Mouse (Mus musculus): ENCODE measurements around the gene Cyp4v3.
"Not testable (repeated sequence)": the region's sequence is repeated elsewhere in the genome, so short reads cannot be mapped to it uniquely, and the experiment has no call there.

The Cyp4v3 gene

GRCm38 (mm10) chr8:45332685-45333409, at the start of gene Cyp4v3:
Gene Cyp4v3, minus strand, starts transcription at chr8:45333216.
- DNase-seq (ENCODE audit: low read depth, low spot score), result peak; percentile 87

GRCm38 (mm10) chr8:45381963-45382347, 48.9 kb upstream of the Cyp4v3 start, which contains the start of gene Fam149a:
Gene Fam149a, minus strand, starts transcription at chr8:45382291.
- DNase-seq (ENCODE audit: low read depth, low spot score), result no peak

- DNase-seq (ENCODE audit: low read depth, low spot score), result peak; percentile 28
Observed at GRCm38 (mm10) chr8:45381075-45381962, 48.3 kb upstream of the Cyp4v3 start.

- peak; percentile 30 for DNase-seq (ENCODE audit: low read depth, low spot score)
Observed at GRCm38 (mm10) chr8:45380598-45380997, 47.6 kb upstream of the Cyp4v3 start.

- DNase-seq (ENCODE audit: low read depth, low spot score), result no peak
Observed at GRCm38 (mm10) chr8:45374071-45374470, 41.1 kb upstream of the Cyp4v3 start.

- DNase-seq (ENCODE audit: low read depth, low spot score), result no peak
Observed at GRCm38 (mm10) chr8:45367154-45367553, 34.1 kb upstream of the Cyp4v3 start.

- DNase-seq (ENCODE audit: low read depth, low spot score), result no peak
Observed at GRCm38 (mm10) chr8:45363220-45363619, 30.2 kb upstream of the Cyp4v3 start.

- DNase-seq (ENCODE audit: low read depth, low spot score), result no peak
Observed at GRCm38 (mm10) chr8:45362323-45362722, 29.3 kb upstream of the Cyp4v3 start.

- peak; percentile 60 for DNase-seq (ENCODE audit: low read depth, low spot score)
Observed at GRCm38 (mm10) chr8:45359091-45359605, 26.1 kb upstream of the Cyp4v3 start.

- DNase-seq (ENCODE audit: low read depth, low spot score), result no peak
Observed at GRCm38 (mm10) chr8:45358132-45358918, 25.3 kb upstream of the Cyp4v3 start.

- no peak for DNase-seq (ENCODE audit: low read depth, low spot score)
Observed at GRCm38 (mm10) chr8:45355809-45356208, 22.8 kb upstream of the Cyp4v3 start.

GRCm38 (mm10) chr8:45345031-45345430, 12.0 kb upstream of the Cyp4v3 start:
- peak; percentile 93 for DNase-seq (ENCODE audit: low read depth, low spot score)

- DNase-seq (ENCODE audit: low read depth, low spot score), result no peak
Observed at GRCm38 (mm10) chr8:45344298-45344697, 11.3 kb upstream of the Cyp4v3 start.

GRCm38 (mm10) chr8:45341630-45342628, 8.9 kb upstream of the Cyp4v3 start:
- no peak for DNase-seq (ENCODE audit: low read depth, low spot score)

- no peak for DNase-seq (ENCODE audit: low read depth, low spot score)
Observed at GRCm38 (mm10) chr8:45333493-45333892, 477 bp upstream of the Cyp4v3 start.

GRCm38 (mm10) chr8:45330856-45331255, 2.2 kb downstream of the Cyp4v3 start:
- DNase-seq (ENCODE audit: low read depth, low spot score), result no peak

GRCm38 (mm10) chr8:45329206-45329980, 3.6 kb downstream of the Cyp4v3 start:
- DNase-seq (ENCODE audit: low read depth, low spot score), result no peak

- not testable (repeated sequence) for DNase-seq (ENCODE audit: low read depth, low spot score)
Observed at GRCm38 (mm10) chr8:45327076-45327475, 5.9 kb downstream of the Cyp4v3 start.

- DNase-seq (ENCODE audit: low read depth, low spot score), result no peak
Observed at GRCm38 (mm10) chr8:45324151-45324550, 8.9 kb downstream of the Cyp4v3 start.

- DNase-seq (ENCODE audit: low read depth, low spot score), result no peak
Observed at GRCm38 (mm10) chr8:45321365-45321764, 11.7 kb downstream of the Cyp4v3 start.
